Mouse (Mus musculus): ENCODE data around the gene Ugt1a2.

The Ugt1a2 gene

DNA sequence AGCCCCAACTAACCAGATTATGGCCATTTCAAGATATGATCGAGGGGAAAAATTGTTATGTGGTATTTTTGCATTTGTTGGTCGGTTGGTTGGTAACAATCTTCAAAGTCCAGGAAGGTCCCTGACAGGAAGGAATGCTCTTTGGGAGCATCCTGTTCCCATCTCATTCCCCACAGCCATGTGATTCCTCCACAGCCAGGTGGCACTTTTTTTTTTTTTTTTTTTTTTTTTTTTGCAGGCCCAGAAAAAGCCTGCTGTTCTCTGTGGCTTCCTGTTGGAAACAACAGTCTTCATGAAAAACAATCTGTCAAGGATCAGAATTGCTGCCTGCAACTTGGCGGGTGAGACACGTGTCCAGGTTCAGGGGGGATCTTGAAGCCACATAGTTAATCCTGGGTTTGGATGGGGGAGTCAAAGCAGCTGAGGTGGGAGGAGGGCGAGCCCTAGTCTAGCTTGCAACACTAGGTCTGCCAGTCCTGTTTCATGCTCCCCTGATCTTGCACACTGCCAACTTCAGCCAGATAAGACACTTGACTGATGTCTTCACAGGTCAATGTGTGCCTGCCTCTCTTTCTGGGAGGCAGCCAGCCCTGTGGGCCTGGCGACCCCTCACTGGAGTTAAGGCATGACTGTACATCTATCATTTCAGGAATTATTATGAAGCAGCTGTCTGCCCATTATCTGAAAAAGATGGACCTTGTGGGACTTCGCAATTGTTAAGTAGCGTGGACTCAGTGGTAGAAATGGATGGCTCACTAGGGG, 58.7 kb downstream of the Ugt1a2 start:
- DNase-seq = peak; percentile 42 to 55

DNA sequence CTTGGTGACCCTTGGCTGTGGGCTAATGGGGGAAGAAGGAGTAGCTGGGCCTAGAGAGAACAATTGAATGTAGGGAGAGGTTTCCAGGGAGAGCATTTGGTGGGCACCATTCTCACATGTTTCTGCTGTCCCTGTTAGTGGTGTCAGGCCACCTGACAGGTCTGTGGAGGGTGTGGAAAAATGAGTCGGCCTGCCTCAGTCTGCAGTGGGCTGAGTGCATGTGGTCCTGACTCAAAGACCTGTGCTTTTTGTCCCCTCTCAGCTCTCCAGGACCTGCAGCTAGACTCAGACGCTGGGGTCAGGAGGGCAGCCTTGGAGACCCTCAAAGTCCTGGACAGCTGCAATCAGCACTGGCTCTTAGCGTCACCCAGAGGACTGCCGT, 59.2 kb downstream of the Ugt1a2 start:
- DNase-seq = peak in 1 of 2 experiments; percentile 29

GRCm38 (mm10) chr1:88260114-88260513, 59.7 kb downstream of the Ugt1a2 start:
- DNase-seq = peak in 1 of 2 experiments; percentile 51

- no peak for DNase-seq
These were observed 60.4 kb downstream of the Ugt1a2 start for GRCm38 (mm10) chr1:88260604-88261377.

DNA sequence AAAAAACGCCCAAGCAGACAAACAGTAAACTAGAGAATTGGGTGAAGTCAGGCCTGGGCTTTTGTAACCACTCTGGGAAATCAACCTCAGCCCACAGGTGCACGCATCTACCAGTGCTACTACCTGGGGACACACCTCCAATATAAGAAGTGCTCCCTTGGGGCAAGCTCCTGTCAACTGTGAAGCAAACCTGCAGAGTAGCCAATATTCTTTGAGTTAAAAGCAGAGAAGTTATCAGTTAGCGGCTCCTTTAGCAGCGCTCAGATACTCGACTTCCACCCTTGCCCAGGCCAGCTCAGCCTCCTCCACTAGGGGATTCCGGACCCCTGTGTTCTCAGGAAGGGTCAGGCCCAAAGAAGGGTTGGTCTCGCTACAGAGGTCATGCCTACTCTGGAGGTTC, 61.3 kb downstream of the Ugt1a2 start:
- no peak for DNase-seq

- peak in 1 of 2 experiments; percentile 57 for DNase-seq
These were observed 61.9 kb downstream of the Ugt1a2 start for GRCm38 (mm10) chr1:88262255-88262654.

- DNase-seq = no peak
These were observed 62.6 kb downstream of the Ugt1a2 start for GRCm38 (mm10) chr1:88262961-88263360.

DNA sequence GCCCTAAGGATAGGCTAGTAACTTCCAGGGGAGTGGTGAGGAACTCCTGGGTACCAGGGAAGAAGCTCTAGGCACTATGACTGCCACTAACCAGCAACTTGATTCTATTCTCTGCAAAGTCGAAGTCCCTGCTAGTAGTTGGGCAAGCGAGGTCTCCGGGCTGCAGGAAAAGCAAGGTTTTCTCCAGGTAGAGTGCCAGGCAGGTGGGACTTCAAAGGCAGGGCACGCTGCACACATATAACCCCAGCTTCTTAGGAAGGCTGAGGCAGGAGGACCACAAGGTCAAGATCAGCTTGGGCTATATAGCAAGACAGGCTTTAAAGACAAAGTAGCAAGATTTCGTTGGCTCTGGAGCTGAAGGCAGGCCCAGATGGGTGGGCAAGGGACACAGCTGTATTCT, 63.4 kb downstream of the Ugt1a2 start:
- no peak for DNase-seq

GRCm38 (mm10) chr1:88264237-88264868, 64.0 kb downstream of the Ugt1a2 start:
- DNase-seq = no peak

DNA sequence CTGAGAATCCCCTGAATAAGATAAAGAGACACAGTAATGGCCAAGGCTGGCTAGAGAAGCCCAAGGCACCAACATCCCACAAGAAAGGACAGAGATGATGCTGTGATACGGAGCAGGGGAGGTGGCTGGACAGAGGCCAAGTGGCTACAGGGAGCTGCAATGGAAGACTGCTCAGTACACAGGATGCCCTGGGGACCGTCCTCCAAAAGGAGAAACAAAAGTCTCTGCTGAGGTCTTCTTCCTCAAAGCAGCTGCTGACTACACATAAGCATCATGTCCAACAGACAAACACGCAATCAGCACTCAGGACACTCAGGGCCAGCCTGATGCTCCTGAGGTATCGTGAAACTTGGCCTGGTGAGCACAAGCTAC, 64.5 kb downstream of the Ugt1a2 start:
- peak in 1 of 2 experiments; percentile 50 for DNase-seq

DNA sequence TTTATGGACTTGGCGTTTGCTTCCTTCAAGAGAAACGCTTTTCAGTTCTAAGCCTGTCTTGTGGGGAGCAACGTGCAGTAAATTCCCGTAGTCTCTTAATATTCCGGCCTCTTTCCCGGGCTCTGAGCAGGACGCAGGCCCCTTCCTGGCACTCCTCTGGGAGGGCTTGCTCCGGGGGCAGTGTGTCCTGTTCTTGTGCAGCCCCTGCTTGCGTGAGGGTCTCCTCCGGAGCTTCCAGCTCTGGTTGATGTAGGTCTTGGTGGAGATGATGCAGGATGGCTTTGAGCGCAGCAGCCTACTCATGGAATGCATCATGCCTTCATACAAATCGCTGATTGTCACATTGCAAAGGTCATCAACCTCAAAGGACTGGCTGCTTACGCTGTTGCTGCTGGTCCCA, 65.7 kb downstream of the Ugt1a2 start:
- no peak for DNase-seq

DNA sequence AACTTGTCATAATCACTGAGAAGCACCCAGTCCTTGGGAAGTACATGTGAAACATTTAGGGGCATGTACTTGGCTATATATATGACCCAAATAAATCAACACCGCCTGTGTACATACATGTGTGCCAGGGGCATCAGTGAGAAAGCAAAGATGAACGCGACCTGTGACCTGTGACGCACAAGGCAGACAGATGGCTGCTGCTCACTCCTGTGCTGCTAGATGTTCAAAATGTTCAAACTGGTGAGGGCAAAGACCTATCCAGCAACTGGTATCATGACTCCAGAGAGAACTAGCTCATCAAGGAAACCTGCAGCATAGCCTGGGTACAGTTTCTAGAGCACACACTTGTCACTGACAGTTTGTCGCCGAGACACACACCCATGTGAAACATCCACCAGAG, 67.1 kb downstream of the Ugt1a2 start:
- DNase-seq = no peak

DNA sequence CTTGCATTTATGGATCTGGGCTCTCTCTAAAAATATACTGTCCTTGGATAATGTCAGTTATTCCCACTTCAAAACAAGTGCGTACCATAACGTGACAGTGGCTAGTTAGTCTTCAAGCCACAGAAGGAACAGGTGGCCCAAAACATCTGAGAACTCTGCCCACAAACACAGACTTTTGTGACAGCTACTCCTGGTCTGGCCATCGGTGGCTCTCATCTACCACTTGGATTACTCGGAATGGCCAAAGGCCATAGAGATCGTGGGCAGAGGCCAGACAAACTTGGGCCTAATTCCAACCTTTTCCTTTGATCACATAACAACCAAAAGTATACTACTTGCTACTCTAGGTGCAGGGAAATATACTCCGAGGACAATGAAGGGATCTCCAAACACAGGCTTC, 67.7 kb downstream of the Ugt1a2 start:
- DNase-seq = no peak
